Mouse (Mus musculus) midbrain, embryonic 16.5 days (tissue): ENCODE measurements at regions not wholly inside any gene's neighbourhood (a gene's known extent, or its start where the extent isn't known, plus 50 kb on each side); places are given as distances from the start of the nearest gene placed in this dataset.

Source experiments
- ATAC-seq: fragments of 200-750 bp; cut with Nextera tagmentation; 2 replicates; pipeline ENCODE4 v1.8.0; 2017; ENCODE audit warnings: moderate TSS enrichment
- H3K27ac ChIP-seq: fragments of 300-500 bp; sonication (generic); 2 replicates; pipeline ENCODE4 v1.5.1; 2014; ENCODE audit warnings: mild to moderate bottlenecking, low read length, mixed read lengths
- H3K27me3 ChIP-seq: fragments of 300-500 bp; sonication (generic); 2 replicates; pipeline ENCODE4 v1.6.1; 2014; ENCODE audit warnings: low read depth, low read length, mixed read lengths; ENCODE audit not compliant: control insufficient read depth, insufficient read depth
- H3K36me3 ChIP-seq: fragments of 300-500 bp; sonication (generic); 2 replicates; pipeline ENCODE4 v1.6.1; 2014; ENCODE audit warnings: mild to moderate bottlenecking, low read length, moderate library complexity, mixed read lengths; ENCODE audit not compliant: control insufficient read depth, insufficient read depth
- H3K4me1 ChIP-seq: fragments of 300-500 bp; sonication (generic); 2 replicates; pipeline ENCODE4 v1.6.1; 2014; ENCODE audit warnings: mild to moderate bottlenecking, low read length, mixed read lengths; ENCODE audit not compliant: control insufficient read depth, insufficient read depth
- H3K4me2 ChIP-seq: fragments of 300-500 bp; sonication (generic); 2 replicates; pipeline ENCODE4 v1.6.1; 2014; ENCODE audit warnings: mild to moderate bottlenecking, low read length, mixed read lengths
- H3K4me3 ChIP-seq: fragments of 300-500 bp; sonication (generic); 2 replicates; pipeline ENCODE4 v1.5.1; 2014; ENCODE audit warnings: low read depth, mild to moderate bottlenecking, low read length, moderate library complexity, mixed read lengths
- H3K9ac ChIP-seq: fragments of 300-500 bp; sonication (generic); 2 replicates; pipeline ENCODE4 v1.6.1; 2014; ENCODE audit warnings: low read depth, low read length, mixed read lengths
- H3K9me3 ChIP-seq: fragments of 300-500 bp; sonication (generic); replicated peaks from 2 replicates; pipeline ENCODE4 v1.6.1; 2014; ENCODE audit warnings: mild to moderate bottlenecking, low read length, mixed read lengths; ENCODE audit not compliant: control insufficient read depth, poor library complexity, severe bottlenecking
- WGBS: fragments of 180-500 bp; shearing (Covaris S2); extraction: QIAGEN DNeasy Blood & Tissue Kit; methylation state at CpG from one replicate; pipeline ENCODE4 v1.1.7; 2014; 5-methylcytosine and 5-hydroxymethylcytosine counted together

- H3K4me1 ChIP-seq, result no peaks in the 10 kb centered on the region
- no peak overlapping the region for H3K9ac ChIP-seq
- H3K4me3 ChIP-seq, result no peak overlapping the region
- no peaks in the 10 kb centered on the region for H3K27me3 ChIP-seq
- no peaks in the 10 kb centered on the region for H3K36me3 ChIP-seq
- 74% methylated on average over 3 of the region's 3 CpGs for WGBS
- H3K9me3 ChIP-seq, result no peaks in the 10 kb centered on the region
- H3K27ac ChIP-seq, result no peak overlapping the region
- H3K4me2 ChIP-seq, result no peak overlapping the region
- no peak for ATAC-seq
Observed at GRCm38 (mm10) chr3:79996803-79997202, 112.5 kb downstream of the Fam198b start.

GRCm38 (mm10) chr3:80002335-80002734, 118.0 kb downstream of the Fam198b start:
- 40% methylated on average over 6 of the region's 6 CpGs for WGBS
- H3K4me2 ChIP-seq, result no peak overlapping the region
- H3K27me3 ChIP-seq, result no peaks in the 10 kb centered on the region
- H3K9me3 ChIP-seq, result no peaks in the 10 kb centered on the region
- H3K9ac ChIP-seq, result no peak overlapping the region
- ATAC-seq, result no peak
- no peaks in the 10 kb centered on the region for H3K36me3 ChIP-seq
- H3K4me1 ChIP-seq, result no peaks in the 10 kb centered on the region
- no peak overlapping the region for H3K4me3 ChIP-seq
- H3K27ac ChIP-seq, result no peak overlapping the region

GRCm38 (mm10) chr3:80003300-80004090, 119.2 kb downstream of the Fam198b start:
- Histone ChIP-seq H3K9me3 (no peaks in the 10 kb centered on the region), H3K4me1 (no peaks in the 10 kb centered on the region), H3K4me2 (no peak overlapping the region), H3K27ac (no peak overlapping the region), H3K27me3 (no peaks in the 10 kb centered on the region), H3K9ac (no peak overlapping the region), H3K4me3 (no peak overlapping the region), H3K36me3 (no peaks in the 10 kb centered on the region)
- ATAC-seq, result no peak
- 75% methylated on average over 5 of the region's 5 CpGs for WGBS

GRCm38 (mm10) chr3:80004556-80004955, 120.2 kb downstream of the Fam198b start:
- no peak for ATAC-seq
- Histone ChIP-seq H3K27ac (no peak overlapping the region), H3K4me1 (no peaks in the 10 kb centered on the region), H3K27me3 (no peaks in the 10 kb centered on the region), H3K9me3 (no peaks in the 10 kb centered on the region), H3K36me3 (no peaks in the 10 kb centered on the region), H3K4me3 (no peak overlapping the region), H3K9ac (no peak overlapping the region), H3K4me2 (no peak overlapping the region)
- WGBS, result 85% methylated on average over 3 of the region's 3 CpGs

- Histone ChIP-seq H3K4me2 (no peak overlapping the region), H3K27me3 (no peaks in the 10 kb centered on the region), H3K9ac (no peak overlapping the region), H3K4me3 (no peak overlapping the region), H3K4me1 (no peaks in the 10 kb centered on the region), H3K27ac (no peak overlapping the region), H3K9me3 (no peaks in the 10 kb centered on the region), H3K36me3 (no peaks in the 10 kb centered on the region)
- 93% methylated on average over 3 of the region's 3 CpGs for WGBS
- no peak for ATAC-seq
Observed at GRCm38 (mm10) chr3:80004966-80005365, 120.6 kb downstream of the Fam198b start.

GRCm38 (mm10) chr3:80005371-80005770, 121.0 kb downstream of the Fam198b start:
- no peaks in the 10 kb centered on the region for H3K36me3 ChIP-seq
- H3K4me3 ChIP-seq, result no peak overlapping the region
- no peaks in the 10 kb centered on the region for H3K4me1 ChIP-seq
- no peak for ATAC-seq
- no peaks in the 10 kb centered on the region for H3K9me3 ChIP-seq
- no peak overlapping the region for H3K9ac ChIP-seq
- no peak overlapping the region for H3K4me2 ChIP-seq
- H3K27ac ChIP-seq, result no peak overlapping the region
- H3K27me3 ChIP-seq, result no peaks in the 10 kb centered on the region
- 80% methylated on average over 5 of the region's 5 CpGs for WGBS

DNA sequence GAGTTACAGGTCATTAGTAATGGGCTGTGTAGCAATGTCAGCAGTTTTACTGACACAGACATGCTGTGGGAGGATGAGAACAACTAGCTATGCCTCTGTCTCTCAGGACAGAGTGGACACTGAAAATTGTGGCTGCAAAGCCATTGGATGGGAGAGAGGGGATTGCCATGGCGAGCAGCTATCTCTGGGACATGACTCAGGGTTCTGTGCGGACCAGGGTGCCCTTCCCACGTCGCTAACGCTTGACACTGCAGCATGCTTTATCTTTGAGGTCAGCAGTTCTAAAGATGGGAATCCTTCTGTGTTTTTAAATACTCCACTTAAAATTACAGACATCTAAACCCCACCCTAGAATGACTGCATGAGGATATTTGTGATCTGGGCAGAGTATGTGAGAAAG, 121.9 kb downstream of the Fam198b start:
- Histone ChIP-seq H3K9ac (no peak overlapping the region), H3K4me2 (no peak overlapping the region), H3K27ac (no peak overlapping the region), H3K4me1 (no peaks in the 10 kb centered on the region), H3K27me3 (no peaks in the 10 kb centered on the region), H3K9me3 (no peaks in the 10 kb centered on the region), H3K4me3 (no peak overlapping the region), H3K36me3 (no peaks in the 10 kb centered on the region)
- WGBS, result 89% methylated on average over 5 of the region's 5 CpGs
- no peak for ATAC-seq

GRCm38 (mm10) chr3:80007006-80007405, 122.7 kb downstream of the Fam198b start:
- 78% methylated on average over 4 of the region's 4 CpGs for WGBS
- Histone ChIP-seq H3K4me1 (no peaks in the 10 kb centered on the region), H3K27ac (no peak overlapping the region), H3K36me3 (no peaks in the 10 kb centered on the region), H3K4me3 (no peak overlapping the region), H3K9ac (no peak overlapping the region), H3K27me3 (no peaks in the 10 kb centered on the region), H3K4me2 (no peak overlapping the region), H3K9me3 (no peaks in the 10 kb centered on the region)
- no peak for ATAC-seq

GRCm38 (mm10) chr3:80009275-80009674, 124.9 kb downstream of the Fam198b start:
- Histone ChIP-seq H3K36me3 (no peaks in the 10 kb centered on the region), H3K4me1 (no peaks in the 10 kb centered on the region), H3K9me3 (no peaks in the 10 kb centered on the region), H3K27ac (no peak overlapping the region), H3K4me2 (no peak overlapping the region), H3K4me3 (no peak overlapping the region), H3K9ac (no peak overlapping the region), H3K27me3 (no peaks in the 10 kb centered on the region)
- WGBS, result 79% methylated on average over 1 of the region's 1 CpGs
- no peak for ATAC-seq
